Mouse (Mus musculus) heart, adult 8-10 months (tissue): ENCODE results near the gene Gm45808. TPM values are rescaled to one million over a fixed set of nuclear protein-coding genes. Genes with fewer than 3 reads are reported as not detected.
A peak's percentile ranks its signal among the peaks of the same experiment; 100 is the strongest.
"Not testable (repeated sequence)": the region's sequence is repeated elsewhere in the genome, so short reads cannot be mapped to it uniquely, and the experiment has no call there.

Source experiments
- DNase-seq: peaks from one replicate; pipeline ENCODE4 v3.0.0; 2022; ENCODE audit warnings: low spot score
- total RNA-seq, 4 experiments: library from RNA; stranded (reverse); gene quantifications; 2 replicates each; pipeline ENCODE4 v1.2.4; 2022

Gm45808 gene
- 1 to 10 TPM; 3.8 to 8.5 (median 7.6) TPM for total RNA-seq

DNA sequence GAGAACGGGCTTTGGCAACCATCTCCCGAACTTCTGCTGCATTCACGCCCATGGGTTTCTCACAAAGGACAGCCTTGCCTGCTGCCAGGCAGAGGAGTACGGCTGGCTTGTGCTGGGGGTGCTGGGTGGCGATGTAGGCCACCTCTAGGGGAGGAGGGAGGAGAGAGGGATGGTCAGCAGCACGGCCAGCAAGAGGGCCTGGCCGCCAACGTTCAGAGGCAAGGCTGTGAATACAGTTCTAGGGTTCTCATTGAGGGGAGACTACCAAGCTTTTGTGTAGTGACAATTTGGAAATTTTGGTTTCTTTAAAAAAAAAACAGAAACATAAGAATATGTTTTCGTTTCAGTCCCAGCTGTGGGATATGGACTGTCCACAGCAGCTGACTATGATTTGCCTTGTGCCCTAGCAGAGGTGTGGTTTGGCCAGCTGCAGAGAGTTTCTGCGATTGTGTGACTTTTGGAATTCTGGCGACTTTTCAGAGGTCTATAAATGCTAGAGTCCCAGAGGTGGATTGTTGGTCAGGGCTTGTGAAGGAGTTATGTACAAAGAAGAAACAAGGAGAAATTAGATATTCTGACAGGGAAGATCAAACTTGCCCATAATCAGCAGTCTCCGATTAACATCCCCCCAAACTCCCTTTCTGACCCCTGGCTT, at the start of gene Gm45808:
TSS of gene Gm45808 (minus strand) at position 51 of the 655 bp plus-strand sequence.
- DNase-seq: no peak

DNA sequence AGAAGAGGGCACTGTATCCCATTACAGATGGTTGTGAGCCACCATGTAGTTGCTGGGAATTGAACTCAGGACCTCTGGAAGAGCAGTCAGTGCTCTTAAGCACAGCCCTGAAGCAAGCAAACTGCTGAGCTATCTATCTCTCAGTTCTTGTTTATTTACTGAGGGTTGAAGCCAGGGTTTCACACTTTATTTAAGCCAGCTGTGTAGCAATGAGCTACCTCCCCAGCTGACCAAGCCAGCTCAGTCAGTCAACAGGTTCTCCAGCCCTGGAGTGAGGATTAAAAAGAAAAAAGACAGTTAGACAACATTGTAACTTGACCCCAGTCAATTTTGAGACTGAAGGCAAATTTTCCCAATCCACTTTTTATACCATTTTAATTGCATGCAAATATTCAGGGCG, 49.1 kb upstream of the Gm45808 start:
- no peak for DNase-seq

DNA sequence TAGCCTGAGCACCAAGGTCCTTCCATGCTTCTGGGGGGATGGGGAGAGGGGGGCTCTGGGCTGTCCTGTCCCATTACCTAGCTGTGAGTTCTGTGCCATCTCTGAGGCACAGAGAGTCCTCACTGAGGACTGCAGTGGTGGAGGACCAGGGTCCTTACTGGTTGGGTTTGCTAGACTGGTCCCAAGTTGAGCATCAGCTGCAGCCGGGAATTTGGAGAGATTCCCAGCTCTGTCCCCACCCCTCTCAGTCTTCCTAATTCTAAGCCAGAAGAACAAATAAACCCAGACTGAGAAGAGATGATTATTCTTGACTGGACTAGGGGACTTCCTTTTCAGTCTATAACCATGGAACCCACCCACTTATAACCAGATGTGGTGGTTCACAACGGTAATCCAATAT, 44.0 kb upstream of the Gm45808 start:
- no peak for DNase-seq

DNA sequence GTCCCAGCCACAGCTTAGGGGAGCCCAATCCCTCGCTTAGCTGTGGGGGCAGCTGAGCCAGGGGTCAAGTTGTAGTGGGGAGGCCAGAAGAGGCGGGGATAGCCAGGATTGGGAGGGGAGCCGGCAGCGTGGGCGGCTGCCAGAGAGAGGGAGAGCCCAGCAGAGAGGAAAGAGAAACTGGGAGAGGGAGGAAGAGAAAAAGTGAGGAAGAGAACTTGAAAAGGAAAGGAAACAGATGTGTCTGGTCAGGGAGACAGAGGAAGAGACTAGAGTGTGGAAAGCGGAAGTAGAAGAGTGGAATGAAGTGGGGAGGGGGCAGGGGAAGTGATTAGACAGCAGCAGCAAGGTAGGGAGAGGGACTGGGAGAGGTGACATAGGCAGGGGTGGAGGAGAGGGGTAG, 42.9 kb upstream of the Gm45808 start:
- DNase-seq: no peak

DNA sequence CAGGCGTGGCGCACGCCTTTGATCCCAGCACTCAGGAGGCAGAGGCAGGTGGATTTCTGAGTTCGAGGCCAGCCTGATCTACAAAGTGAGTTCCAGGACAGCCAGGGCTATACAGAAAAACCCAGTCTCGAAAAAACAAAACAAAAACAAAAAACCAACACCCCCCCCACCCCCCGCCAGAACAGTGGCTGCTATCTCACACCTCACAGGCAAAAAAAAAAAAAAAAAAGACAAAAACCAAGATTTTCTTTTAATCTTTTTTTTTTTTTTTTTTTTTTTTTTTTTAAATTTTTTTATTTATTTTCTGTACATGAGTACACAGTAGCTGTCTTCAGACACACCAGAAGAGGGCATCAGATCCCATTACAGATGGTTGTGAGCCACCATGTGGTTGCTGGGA, 40.6 kb upstream of the Gm45808 start:
- not testable (repeated sequence) for DNase-seq

DNA sequence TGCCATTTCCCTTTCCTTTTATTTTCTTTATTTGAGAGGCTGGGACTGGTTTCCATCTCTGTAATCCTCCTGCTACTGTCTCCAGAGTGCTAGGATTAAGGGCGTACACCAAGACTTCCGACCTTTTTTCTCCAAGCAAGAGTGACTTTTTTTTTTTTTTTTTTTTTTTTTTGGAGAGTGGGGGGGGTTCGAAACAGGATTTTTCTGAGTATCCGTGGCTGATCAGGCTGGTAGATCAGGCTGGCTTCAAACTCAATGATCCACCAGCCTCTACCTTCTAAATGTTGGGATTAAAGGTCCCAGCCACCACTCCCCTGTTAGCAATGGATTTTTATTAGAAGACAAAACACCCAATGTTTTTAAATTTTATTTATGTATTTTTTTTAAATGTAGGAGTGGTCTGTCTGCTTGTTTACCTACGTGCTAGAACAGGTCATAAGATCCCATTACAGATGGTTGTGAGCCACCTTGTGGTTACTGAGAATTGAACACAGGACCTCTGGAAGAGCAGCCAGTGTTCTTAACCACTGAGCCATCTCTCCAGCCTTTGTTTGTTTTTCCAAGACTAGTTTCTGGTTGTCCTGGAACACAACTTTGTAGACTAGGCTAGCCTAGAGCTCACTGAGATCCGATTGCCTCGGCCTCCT, 40.0 kb upstream of the Gm45808 start:
- no peak for DNase-seq

DNA sequence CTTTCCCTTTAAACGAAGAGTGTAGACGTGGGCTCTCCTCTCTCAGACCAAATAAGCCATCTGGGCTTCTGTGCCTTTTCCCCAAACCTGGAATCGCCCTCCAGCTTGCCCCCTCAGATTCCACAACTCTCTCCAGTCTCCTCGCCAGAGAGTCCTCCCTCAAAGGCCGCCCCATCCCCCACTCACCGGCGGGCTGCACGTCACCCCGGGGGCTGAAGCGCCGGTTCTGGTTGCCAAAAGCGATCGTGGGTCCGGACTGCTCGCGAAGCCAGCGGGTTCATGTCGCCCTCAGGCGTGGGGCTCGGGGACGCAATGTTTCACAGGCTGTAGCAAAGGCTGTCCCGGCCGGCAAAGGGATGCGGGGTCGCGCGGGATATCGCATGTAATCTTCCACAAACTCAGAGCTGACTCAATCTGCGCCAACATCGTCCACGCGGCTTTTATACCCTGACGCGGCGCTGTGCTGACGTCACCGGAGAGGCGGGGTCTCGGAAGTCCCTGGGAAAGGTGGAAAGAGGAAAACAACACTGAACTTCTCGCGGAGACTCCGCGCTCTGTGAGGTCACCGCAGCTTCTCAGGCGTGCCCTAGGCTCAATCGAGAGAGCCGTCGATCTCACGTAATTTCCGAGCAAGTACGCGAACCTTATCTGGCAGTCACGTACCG, 39.3 kb upstream of the Gm45808 start, which contains the start of the genes Ppp1r15a and Plekha4:
TSS of gene Ppp1r15a (minus strand) at position 460 of the 665 bp plus-strand sequence.
TSS of gene Plekha4 (plus strand) at position 522 of the 665 bp plus-strand sequence.
- DNase-seq: peak; percentile 97

DNA sequence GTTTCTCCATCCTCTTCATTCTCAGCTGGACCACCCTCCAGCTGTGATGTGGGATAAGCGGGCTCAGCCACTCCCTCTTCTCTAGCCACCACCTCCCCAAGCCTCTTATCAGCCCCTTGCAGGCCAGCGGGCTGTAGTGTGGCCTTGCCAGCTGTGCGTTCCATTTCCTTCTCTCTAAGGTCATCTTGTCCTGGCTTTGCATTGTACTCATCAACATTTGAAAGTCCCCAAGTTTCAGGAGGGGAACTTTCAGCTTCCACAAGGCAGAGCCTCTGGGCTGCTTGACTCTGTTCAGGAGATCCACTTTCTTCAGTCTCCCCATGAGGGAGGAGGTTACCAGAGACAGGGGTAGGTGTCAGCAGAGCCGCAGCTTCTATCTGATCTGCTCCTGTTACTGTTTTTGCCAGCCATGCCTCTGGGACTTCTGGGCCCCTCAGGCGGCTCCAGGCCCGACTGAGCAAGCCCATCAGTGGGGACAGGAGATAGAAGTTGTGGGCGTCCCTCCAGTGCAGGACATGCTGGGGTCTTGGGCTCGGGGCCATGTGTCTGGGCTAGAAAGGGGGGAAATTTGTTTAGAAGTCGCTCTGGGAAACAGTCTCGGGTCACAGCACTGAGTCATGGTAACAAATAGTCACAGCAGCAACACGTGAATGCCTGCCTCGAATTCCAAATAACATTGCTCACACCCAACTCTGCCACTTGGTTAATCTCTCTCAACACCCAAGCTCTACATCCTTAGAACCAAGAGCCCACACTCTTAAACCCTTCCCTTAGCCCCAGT, 38.4 kb upstream of the Gm45808 start:
- DNase-seq: peak; percentile 67

DNA sequence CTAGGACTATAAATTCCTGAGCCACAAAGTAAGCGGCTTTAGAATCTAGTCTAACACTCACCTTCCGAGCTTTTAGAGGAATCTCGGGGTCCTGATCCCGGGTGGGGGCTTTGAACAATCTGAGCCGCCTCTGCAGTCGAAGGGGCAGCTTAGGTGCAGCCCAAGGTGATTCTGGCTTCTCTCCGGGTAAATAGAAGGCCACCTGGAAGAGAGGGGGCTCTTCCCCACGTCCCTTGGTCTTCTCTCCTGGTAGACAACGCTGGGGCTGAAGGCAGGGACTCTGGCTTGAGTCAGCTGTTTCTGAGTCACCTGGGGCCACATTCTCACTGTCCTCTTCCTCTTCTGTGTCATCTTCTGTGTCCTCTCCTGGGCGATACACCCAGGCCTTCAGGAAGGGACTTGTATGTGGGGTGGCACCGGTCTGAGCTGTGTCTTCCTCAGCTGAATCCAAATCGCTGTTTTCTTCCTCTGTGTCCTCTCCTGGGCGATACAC, 37.1 kb upstream of the Gm45808 start:
- DNase-seq: no peak

DNA sequence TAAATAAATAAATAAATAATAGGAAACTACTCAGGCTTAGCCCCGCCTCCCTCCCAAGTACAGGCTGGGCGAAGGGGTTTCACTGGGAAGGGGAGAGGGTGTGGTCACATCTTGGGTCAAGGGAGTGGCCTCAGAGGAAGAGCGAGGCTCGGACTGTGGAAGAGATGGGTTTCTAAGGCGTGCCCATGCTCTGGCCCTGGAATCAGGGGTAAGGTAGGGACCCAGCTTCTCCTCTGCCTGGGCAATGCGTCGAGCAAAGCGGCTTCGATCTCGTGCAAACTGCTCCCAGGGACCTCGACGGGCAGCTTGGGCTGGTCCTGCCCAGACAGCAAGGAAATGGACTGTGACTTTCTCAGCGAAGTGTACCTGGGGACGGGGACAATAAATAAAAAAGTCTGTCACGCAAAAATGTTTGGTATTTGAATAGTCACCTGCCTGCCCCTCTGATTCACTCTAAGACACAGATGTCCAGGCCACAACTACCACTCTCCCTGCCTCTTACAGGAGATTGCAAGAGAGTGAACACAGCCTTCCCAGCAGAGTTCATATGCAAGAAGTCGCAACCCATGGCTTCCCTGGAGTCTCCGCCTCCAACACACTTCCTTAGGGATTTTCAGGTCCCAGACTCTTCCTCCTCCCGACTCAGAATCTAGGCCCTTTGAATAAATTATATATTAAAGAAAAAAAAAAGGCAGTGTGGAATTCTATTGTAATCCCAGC, 36.5 kb upstream of the Gm45808 start:
- no peak for DNase-seq

DNA sequence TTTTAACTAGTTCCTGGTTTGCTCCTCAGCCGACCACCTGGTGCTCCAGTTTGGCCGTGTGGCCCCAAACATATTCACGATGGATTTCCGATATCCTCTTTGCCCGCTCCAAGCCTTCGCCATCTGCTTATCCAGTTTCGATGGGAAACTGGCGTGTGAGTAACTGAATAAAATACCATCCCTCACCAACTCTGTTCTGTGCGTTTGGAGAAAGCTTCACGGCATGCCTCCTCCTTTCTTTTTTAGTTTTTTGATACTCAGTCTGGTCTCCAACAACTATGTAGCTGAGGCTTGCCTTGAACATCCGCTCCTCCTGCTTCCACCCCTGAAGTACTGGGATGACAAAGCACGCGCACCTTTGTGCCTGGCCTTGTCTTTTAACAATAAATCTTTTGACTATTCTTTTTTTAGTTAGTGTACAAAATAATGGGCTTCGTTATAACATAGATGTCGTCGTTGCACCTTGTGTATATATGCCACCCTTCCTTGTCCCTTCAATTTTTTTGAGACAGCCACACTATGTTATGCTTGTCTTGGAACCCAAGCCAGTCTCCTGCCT, 35.7 kb upstream of the Gm45808 start:
- no peak for DNase-seq

DNA sequence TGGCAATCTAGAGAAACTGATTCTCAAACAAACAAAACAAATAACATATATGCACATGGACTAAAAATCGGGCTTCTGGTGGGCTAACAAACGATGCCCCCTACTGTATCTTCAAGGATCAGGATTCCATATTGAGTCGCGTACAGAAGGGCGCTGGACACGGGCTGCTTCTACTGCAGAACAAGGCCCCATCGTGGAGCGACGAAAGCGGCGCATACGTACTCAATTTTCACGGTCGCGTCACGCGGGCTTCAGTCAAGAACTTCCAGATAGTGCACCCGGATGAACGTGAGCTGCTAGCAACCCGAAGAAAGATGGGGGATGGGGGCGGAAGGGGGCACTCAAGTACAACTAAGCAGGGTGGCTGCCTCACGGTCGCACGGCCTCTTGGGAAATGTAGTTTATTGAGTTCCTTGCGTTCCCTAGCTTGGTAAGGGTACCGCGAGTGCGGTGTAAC, 35.1 kb upstream of the Gm45808 start:
- peak; percentile 89 for DNase-seq

DNA sequence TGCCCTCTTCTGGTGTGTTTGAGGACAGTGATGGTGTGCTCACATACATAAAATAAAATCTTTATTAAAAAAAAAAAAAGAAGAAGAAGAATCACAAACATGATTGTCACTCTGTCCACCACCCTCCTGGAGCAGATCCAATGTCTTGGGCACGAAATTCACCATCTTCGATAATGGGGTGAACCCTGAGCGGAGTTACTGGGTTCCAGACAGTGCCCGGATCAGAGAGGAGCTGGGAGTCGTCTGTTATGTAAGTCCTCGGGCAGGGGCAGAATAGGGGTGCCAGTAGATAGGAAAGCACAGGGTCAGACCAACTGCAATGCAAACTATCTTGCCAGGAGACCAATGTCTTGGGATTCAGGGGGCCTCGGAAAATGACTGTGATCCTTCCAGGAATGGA, 34.0 kb upstream of the Gm45808 start:
- no peak for DNase-seq

DNA sequence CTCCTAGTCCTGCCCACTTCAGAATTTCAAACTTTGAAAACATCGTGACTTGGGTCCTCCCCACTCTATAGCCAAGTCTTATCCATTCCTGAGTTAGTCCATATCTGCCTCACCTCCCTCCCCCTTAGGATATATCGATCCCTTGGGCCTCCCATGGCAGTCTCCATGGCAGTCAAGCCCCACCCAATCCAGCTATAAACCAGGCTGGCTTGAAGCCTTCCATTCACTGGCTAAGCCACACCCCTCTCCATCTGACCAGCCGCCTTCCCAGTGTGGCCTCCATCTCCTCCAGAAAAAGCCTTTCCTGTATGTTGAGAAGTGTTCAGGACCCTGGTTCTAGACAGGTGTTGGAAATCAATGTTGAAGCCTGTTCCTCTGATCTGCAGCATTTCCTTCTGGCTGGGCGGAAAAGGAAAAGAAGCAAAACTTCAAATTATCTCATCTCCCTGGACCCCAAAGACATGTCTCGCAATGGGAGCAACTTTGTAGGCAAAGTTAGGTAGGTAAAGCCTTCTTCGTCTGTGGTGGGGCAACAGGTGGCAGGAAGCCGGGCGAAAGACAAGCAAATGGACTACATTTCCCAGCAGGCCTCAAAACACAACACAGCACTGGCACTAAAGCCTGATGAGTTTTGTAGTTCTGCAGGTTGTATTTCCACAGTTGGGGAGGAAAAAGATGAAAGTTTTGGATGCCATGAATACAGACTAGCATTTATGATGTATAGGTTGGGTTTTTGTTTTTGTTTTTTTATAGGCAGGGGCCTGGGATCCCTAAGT, 32.9 kb upstream of the Gm45808 start:
- DNase-seq: no peak

DNA sequence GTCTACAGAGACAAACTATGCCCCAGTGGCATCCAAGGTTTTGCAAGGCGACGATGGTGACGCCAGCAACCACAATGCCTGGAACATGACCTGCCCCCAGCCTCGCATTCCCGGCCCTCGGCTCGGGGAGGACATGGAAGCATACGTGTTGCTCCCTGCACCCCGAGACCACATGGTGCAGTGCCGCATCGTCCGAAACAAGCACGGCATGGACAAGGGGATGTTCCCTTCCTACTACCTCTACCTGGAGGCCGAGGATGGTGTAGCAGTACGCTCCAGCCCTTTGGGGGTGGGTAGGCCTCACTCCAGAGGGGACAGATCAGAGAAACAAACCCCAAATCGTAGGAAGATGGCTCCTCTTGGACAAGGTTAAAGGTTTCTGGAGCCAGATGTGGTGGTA, 32.0 kb upstream of the Gm45808 start:
- DNase-seq: no peak

DNA sequence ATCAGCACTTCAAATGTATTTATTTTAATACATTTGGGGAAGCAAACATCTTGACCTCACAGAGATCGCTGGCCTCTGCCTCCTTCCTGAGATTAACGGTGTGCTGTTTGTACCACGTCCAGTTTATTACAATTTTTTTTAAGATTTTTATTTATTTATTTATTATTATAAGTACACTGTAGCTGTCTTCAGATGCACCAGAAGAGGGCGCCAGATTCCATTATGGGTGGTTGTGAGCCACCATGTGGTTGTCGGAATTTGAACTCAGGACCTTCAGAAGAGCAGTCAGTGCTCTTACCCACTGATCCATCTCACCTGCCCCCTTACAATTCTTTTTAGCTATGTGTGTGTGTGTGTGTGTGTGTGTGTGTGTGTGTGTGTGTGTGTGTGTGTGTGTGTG, 30.2 kb upstream of the Gm45808 start:
- DNase-seq: not testable (repeated sequence)

DNA sequence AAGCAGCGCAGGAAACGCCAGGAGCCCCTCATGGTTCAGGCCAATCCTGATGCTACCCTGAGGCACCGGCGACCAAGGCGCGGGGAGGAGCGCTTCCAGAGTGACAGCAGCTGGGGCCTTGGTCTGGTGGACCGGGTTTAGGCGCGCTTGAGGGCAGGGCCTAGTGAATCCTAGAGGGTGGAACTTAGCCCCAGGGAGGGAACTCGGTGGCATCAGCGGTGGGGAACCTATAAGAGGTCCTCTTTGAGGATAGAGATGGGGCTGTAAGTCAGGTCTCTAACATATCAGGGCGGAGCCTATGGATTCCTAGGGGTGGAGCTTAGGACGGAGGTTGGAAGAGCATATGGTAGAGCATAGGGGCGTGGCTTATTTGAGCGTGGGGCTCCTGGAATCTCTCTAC, 28.8 kb upstream of the Gm45808 start:
- no peak for DNase-seq

DNA sequence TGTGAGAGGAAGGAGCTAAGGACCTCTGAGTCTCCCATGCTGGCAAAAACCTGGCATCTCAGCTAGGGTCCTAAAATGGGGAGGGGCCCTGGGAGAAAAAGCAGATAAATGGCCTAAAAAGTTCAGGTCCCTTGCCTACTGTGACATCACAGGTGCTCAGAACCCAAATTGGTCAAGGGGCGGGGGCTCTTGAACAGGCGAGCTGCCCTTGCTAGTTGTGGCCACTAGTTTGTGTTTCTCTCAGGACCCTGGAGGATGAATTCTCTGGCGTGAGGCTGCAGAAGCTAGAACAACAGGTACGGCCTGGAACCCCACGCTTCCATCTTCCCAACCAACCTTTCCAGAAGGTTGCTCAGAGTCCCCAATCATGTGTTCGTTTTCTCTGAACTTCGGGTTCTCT, 27.8 kb upstream of the Gm45808 start:
- no peak for DNase-seq

DNA sequence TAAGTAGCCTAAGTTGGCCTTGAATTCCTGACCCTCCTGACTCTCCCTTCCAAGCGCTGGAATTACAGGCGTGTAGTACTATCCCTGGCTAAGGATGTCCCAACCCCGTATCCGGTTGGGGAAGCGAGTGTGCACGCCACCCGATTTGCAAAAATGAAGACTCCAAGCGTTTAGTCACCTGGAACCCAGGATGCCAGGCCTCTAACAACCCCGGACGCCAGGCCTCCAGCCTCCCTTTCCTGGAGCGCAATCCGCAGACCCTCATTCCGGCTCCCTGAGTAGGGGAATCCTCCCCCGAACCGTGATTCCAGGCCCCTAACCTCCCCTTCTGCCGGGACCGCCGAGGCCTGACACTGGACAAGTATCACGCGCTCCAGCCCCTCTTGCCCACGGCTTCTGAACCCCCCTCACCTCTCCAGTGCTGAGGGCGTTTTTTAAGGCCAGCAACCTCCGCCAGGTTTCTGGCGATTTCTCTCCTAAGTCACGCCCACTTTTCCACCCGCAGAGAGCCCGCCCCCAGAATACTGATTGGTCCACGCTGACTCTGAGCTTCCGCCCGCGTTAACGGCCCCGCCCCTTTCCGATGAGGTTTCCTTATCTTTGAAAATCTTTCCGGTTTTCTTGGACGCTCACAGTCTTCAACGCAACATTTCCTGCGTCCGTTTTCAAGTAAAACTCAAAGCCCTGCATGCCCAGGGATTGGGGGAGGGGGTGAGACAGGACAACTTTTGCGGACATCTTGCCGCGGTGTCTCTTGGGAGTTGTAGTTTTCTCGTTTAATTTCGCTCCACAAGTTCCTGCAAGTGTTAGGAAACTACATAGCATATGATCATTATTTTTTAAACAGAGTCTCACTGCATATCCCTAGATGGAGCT, 23.5 kb upstream of the Gm45808 start, which contains the start of gene Nucb1:
TSS of gene Nucb1 (minus strand) at position 495 of the 876 bp plus-strand sequence.
- DNase-seq: peak; percentile 96
